Mouse (Mus musculus): ENCODE measurements around the gene Pax5.

The Pax5 gene

DNA sequence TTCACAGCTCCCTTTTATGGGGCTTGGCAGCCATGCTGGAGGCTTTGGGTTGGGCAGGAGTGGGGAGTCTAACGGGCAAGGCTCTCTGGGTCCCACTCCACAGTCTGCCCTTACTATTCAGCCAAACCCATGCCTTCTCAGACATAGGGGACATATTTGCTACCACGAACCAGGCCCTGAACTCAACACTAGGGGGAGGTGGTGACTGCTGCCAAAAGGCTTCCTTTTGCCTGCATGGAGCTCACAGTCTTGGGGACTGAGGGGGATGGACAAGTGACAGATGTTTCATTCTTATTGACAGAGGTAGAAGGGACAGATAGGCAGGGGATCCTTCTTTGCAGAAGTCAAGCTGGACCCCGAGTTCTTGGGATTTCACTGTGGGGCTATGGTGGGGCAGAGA, 42.1 kb downstream of the Pax5 start:
- DNase-seq (ENCODE audit: low spot score), result no peak

- DNase-seq (ENCODE audit: low spot score), result no peak
Measured at GRCm38 (mm10) chr4:44667369-44667768, 42.9 kb downstream of the Pax5 start.

- DNase-seq (ENCODE audit: low spot score), result no peak
Measured at GRCm38 (mm10) chr4:44664767-44665056, 45.6 kb downstream of the Pax5 start.

- DNase-seq (ENCODE audit: low spot score), result no peak
Measured at GRCm38 (mm10) chr4:44664004-44664766, 46.1 kb downstream of the Pax5 start.

DNA sequence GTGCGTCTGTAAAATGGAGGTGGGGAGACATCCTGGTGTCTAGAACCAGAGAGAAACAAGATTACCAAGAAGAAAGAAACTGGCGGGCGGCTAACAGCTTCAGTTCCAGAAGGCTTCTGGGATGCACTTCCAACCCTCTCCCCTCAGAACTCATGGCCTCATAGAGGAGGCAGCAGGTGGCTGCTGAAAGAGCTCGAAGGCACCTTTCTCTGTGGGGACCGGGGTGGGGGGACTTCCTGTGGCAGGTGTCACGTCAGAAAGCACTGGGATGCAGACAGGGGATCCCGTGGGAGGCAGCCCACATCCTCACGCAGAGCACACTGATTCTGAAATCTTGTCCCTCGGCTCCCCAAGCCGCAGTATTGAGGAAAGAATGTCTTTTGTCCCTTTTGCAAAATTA, 46.8 kb downstream of the Pax5 start:
- no peak for DNase-seq (ENCODE audit: low spot score)

- DNase-seq (ENCODE audit: low spot score), result no peak
Measured at GRCm38 (mm10) chr4:44645181-44645580, 65.1 kb downstream of the Pax5 start.

DNA sequence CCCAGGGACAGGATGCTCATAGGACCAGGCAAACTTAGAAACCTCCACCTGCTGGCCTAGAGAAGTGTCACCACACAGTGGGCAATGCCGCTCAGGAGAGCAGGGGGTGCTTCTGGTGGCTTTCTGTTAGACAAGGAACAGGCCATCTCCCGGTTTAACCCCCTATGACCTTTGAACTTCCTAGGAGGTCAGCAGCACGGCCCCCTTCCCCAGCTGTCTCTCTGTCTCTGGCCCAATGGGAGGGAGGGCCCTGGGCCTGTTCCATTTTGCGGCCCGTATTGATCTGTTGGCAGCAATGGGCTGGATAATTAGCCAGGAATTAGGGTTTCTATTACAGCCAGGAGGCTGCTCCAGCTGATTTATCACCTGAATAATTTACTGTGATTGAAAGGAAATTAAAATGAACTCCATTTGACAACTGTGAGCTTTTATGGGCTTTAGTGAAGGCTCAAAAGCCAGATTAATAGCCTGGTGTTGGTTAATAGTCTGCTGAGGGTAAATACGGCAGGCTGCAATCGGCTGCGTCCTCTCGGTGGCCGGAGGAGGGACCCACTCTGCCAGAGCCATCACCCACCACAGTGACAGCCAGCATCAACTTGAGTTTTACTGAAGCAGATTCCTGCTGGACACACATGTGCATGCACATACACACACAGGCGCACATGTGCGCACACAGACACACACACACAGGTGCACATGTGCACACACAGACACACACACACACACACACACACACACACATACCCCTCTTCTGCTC, 68.3 kb downstream of the Pax5 start:
- DNase-seq (ENCODE audit: low spot score), result no peak

- DNase-seq (ENCODE audit: low spot score), result no peak
Measured at GRCm38 (mm10) chr4:44635618-44636017, 74.7 kb downstream of the Pax5 start.

DNA sequence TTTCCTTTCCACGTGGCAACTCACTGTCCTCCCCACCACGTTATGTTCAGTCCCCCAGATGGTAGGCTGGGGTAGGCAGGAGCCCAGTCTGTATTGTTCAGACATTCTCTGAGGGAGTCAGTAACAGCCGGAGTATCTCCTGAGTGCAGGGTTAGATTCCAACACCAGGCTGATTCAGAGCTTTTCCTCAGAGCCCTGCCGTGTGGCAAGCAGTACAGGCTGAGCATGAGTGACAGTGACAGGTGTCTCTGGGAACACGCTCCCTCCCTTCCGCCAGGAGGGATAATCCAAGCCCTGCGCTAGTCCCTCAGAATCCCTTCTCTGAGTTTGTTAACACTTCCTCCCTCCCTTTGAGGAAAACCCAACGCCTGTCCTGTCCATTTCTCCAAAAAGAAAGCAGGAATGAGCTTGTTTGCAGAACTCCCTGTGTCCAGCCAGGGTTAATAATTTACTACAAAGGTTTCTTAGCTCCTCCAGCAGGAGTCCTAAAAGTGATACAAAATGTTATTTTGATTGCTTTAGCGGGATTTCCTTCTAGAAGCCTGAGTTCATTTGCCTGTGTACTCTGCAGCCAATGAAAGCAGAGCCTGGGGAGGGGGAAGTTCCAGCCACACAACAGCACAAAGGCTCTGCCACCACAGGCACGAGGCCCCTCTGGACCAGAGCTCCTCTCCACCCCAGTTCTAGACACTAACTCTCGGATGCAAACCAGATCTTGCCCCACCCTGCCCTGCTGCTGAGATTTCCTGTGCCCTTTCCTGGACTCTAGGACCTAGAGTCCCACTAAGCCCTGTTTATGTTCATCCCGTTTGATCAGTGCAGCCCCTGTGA, 76.4 kb downstream of the Pax5 start:
- no peak for DNase-seq (ENCODE audit: low spot score)

- DNase-seq (ENCODE audit: low spot score), result no peak
Measured at GRCm38 (mm10) chr4:44630059-44630458, 80.2 kb downstream of the Pax5 start.

DNA sequence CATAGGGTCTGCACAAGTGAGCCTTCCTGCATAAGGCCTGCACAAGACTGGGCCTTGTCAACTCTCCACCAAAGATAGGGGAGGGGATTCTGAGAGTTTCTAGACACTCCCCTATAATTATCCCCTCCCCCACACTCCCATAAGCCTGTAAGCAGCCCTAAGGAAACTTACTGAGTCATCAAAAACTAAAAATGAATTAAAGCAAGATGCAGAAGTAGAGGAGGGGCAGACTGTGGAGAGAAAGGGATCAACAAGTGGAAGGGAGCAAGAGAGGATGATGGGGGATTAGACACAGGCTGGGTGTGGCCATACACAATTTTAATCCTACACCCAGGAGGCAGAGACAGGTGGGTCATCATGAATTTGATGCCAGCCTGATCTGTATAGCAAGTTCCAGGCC, 82.4 kb downstream of the Pax5 start:
- no peak for DNase-seq (ENCODE audit: low spot score)

DNA sequence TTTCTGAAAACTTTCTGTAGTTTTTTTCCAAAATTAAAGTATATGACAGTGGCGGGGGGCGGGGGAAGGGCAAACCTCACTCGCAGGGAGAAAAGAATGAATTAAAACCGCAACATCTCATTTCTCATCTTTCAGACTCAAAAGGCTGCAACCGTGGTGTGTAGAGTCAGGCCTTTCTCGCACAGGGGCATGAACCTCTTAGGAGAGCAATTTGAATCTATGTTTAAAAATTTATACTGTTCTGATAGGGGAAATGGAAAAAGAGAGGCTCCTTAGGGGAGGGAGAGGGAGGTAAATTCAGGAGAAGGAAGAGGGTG, 85.2 kb downstream of the Pax5 start:
- no peak for DNase-seq (ENCODE audit: low spot score)

GRCm38 (mm10) chr4:44624232-44625107, 85.8 kb downstream of the Pax5 start:
- DNase-seq (ENCODE audit: low spot score), result no peak

- no peak for DNase-seq (ENCODE audit: low spot score)
Measured at GRCm38 (mm10) chr4:44623435-44623727, 86.9 kb downstream of the Pax5 start.

- DNase-seq (ENCODE audit: low spot score), result no peak
Measured at GRCm38 (mm10) chr4:44622682-44623434, 87.4 kb downstream of the Pax5 start.

- no peak for DNase-seq (ENCODE audit: low spot score)
Measured at GRCm38 (mm10) chr4:44620241-44620640, 90.0 kb downstream of the Pax5 start.

DNA sequence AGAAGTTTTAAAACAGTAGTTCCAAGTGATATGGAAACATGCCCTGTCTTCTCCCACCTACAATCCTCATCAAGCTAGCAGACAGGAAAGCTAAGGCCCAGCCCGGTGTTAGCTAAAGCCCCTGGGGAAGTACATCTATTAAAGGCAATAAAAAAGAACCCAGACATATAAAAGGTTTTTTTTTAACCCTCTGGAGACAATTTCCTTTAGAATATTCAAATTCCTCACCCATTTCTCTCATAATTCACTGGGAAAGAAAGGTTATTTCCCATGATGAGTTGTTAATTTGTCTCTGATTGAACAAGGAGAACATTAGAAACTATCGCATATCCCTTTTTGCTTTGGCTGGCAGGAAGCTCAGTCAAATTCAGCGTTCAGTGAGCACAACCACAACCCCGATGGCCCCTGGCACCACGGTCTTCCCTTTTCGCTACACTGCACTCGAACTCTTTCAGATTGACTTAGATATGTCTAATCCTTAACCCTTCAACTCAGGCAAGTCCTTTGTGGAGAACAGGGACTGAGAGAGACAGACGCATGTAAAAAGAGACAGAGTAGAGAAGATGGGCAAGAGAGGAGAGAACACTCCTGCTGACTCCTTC, 96.1 kb downstream of the Pax5 start:
- no peak for DNase-seq (ENCODE audit: low spot score)

DNA sequence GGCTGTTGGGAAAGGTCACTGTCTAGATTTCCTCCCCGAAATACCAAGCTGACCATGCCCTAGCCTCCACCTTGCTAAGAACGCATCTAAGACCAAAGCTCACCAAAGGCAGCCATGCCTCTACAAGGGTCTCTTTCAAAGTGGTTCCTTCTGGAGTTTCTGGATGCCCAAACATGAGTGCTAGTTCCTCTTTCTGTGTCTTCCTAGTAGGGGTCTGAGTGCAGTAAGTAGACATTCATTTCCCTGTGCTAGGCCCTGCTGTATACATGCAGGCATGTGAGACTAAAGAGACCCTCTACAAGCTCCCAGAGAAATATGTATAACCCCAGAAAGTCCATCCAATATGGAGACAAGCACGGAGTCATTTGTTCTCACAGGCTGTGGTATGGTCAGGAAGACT, 97.9 kb downstream of the Pax5 start:
- no peak for DNase-seq (ENCODE audit: low spot score)

DNA sequence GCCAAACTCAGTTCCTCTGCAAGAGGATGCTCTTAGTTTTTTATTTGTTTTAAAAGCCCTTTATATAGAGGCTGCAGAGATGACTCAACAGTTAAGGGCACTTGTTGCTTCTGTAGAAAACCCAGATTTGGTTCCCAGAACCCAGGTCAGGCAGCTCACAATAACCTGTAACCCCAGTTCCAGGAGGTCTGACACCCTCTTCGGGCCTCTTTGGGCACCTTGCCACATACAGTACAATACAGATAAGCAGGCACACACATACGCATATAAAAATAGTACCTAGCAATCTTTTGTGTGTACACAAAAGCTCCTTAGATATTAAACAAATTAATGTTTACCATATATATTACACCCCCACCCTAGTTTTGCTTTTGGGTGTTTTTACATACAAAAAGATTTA, 104.8 kb downstream of the Pax5 start:
- no peak for DNase-seq (ENCODE audit: low spot score)

- DNase-seq (ENCODE audit: low spot score), result no peak
Measured at GRCm38 (mm10) chr4:44602257-44602801, 108.0 kb downstream of the Pax5 start.

GRCm38 (mm10) chr4:44601370-44601769, 108.9 kb downstream of the Pax5 start:
- no peak for DNase-seq (ENCODE audit: low spot score)
